Mouse (Mus musculus): ENCODE measurements around the gene Cx3cr1. TPM values are rescaled to one million over a fixed set of nuclear protein-coding genes. Genes with fewer than 3 reads are reported as not detected.

The Cx3cr1 gene
- polyA plus RNA-seq, 1 experiment from 2014 or later, result 1.8 TPM

DNA sequence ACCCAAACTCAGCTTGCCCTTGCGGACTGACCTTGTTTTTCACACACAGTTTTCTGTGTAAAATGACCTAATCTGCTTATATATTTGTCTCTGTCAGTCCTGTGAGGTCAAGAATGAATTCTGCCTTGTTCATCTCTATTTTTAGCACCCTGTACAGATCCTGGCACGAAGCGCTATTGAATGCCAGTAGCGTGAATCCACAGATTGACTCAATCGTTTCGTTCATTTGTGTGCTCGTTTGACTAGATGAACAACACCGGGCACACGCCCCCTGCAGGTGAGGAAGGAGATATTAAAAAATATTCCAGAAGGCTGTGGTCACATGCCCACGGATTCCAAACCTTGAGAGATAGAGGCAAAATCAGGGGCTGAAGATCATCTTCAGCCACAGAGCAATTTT is 58.1 kb downstream of the Cx3cr1 start:
- ATAC-seq, result peak; percentile 67
- H3K27ac ChIP-seq (ENCODE audit: low read depth), result peak overlapping the region; percentile 78
- 1% methylated on average over 10 of the region's 10 CpGs for WGBS (ENCODE audit: insufficient replicate concordance)

GRCm38 (mm10) chr9:120010781-120011511 is 58.7 kb downstream of the Cx3cr1 start:
- TF ChIP-seq CTCF (IDR thresholded peaks at IDR 0.05; ENCODE audit: low read depth) (no peak), EP300 (IDR thresholded peaks at IDR 0.05; ENCODE audit: low read depth) (peak; percentile 32; the same call in 1 of the 2 replicates)
- no peaks in the 10 kb centered on the region for H3K27me3 ChIP-seq (ENCODE audit: insufficient read depth, low read length)
- no peaks in the 10 kb centered on the region for H3K36me3 ChIP-seq (replicated peaks; ENCODE audit: insufficient read depth, low read length)
- peaks cover 28% of the 10 kb centered on the region for H3K4me1 ChIP-seq (ENCODE audit: insufficient read depth)
- DNase-seq (peak; percentile 97), ATAC-seq (peak; percentile 87)
- whole genome bisulfite sequencing (ENCODE audit: insufficient replicate concordance), result 5% methylated on average over 49 of the region's 60 CpGs
- H3K4me2 ChIP-seq (ENCODE audit: low read depth, low read length), result peak overlapping the region; percentile 70
- H3K27ac ChIP-seq (ENCODE audit: low read depth), result peak overlapping the region; percentile 82
- H3K9ac ChIP-seq (replicated peaks), result 0 out of 2 replicates have a peak overlapping the region, but pooled peaks have one; percentile 33
- no peaks in the 10 kb centered on the region for H3K9me3 ChIP-seq (ENCODE audit: low read length)
- H3K4me3 ChIP-seq (ENCODE audit: low read depth, low read length), result peak overlapping the region; percentile 40

More for the DNA sequence above, 58.1 kb downstream of the Cx3cr1 start:
- Histone ChIP-seq H3K9ac (replicated peaks) (no peak overlapping the region), H3K36me3 (replicated peaks; ENCODE audit: insufficient read depth, low read length) (no peaks in the 10 kb centered on the region), H3K27me3 (ENCODE audit: insufficient read depth, low read length) (no peaks in the 10 kb centered on the region), H3K4me2 (ENCODE audit: low read depth, low read length) (peak overlapping the region; percentile 70), H3K4me3 (ENCODE audit: low read depth, low read length) (peak overlapping the region; percentile 40), H3K4me1 (ENCODE audit: insufficient read depth) (peaks cover 34% of the 10 kb centered on the region), H3K9me3 (ENCODE audit: low read length) (no peaks in the 10 kb centered on the region)
- DNase-seq, result peak; percentile 73
- peak; percentile 73 for TF ChIP-seq CTCF (IDR thresholded peaks at IDR 0.05; ENCODE audit: low read depth)
- peak; percentile 34; the same call in 1 of the 2 replicates for TF ChIP-seq EP300 (IDR thresholded peaks at IDR 0.05; ENCODE audit: low read depth)

DNA sequence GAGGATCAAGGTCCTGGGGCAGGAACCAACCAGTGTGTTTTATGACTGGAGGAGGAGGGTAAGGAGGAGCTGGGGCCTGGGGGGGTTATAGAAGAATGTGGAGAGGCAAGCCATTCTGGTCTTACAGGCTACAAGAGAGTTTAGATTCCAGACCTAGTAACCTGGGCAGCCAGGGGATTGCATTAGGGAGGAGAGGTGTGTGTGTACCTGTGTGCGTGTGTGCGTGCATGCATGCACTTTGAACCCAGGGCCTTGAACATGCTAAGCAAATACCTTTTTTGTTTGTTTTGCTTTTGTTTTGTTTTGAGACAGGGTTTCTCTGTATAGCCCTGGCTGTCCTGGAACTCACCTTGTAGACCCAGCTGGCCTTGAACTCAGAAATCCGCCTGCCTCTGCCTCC is 59.8 kb downstream of the Cx3cr1 start:
- H3K36me3 ChIP-seq (replicated peaks; ENCODE audit: insufficient read depth, low read length), result no peaks in the 10 kb centered on the region
- DNase-seq, result no peak
- WGBS (ENCODE audit: insufficient replicate concordance), result 73% methylated on average over 3 of the region's 3 CpGs
- H3K27ac ChIP-seq (ENCODE audit: low read depth), result peak overlapping the region; percentile 82
- H3K9ac ChIP-seq (replicated peaks), result no peak overlapping the region
- no peaks in the 10 kb centered on the region for H3K9me3 ChIP-seq (ENCODE audit: low read length)
- no peak overlapping the region for H3K4me3 ChIP-seq (ENCODE audit: low read depth, low read length)
- peaks cover 27% of the 10 kb centered on the region for H3K4me1 ChIP-seq (ENCODE audit: insufficient read depth)
- no peak overlapping the region for H3K4me2 ChIP-seq (ENCODE audit: low read depth, low read length)
- no peaks in the 10 kb centered on the region for H3K27me3 ChIP-seq (ENCODE audit: insufficient read depth, low read length)
- TF ChIP-seq CTCF (IDR thresholded peaks at IDR 0.05; ENCODE audit: low read depth) (no peak), EP300 (IDR thresholded peaks at IDR 0.05; ENCODE audit: low read depth) (no peak)
- ATAC-seq, result no peak

DNA sequence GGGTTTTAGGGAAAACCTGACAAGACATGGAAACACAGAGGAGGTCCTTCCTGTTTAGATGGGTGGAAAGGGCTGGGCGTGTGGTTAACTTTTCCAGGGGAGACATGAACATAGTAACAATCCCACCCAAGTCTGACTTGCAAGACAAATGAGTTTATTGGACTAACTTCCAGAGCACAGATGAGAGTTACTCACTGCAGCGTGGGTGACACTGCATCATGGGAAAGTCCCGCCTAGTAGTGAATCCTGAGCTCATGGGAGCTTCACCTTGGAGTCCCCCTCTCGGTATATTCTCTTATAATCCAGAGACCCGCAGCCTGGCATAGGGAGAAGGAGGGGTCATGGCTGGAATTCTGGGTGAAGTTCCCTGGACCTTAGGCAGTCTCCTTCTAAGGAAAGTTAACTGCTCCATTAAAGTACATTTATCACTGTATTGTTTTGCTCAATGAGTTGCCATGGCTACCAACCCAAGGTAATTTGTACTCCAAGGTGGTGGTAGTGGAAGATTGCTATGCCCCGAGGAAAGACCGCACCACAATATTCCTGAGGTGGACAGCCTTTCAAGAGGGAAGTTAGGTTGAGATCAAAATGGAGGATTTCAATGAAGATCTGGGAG is 60.3 kb downstream of the Cx3cr1 start:
- H3K4me2 ChIP-seq (ENCODE audit: low read depth, low read length), result no peak overlapping the region
- no peaks in the 10 kb centered on the region for H3K27me3 ChIP-seq (ENCODE audit: insufficient read depth, low read length)
- H3K9me3 ChIP-seq (ENCODE audit: low read length), result no peaks in the 10 kb centered on the region
- H3K36me3 ChIP-seq (replicated peaks; ENCODE audit: insufficient read depth, low read length), result no peaks in the 10 kb centered on the region
- H3K27ac ChIP-seq (ENCODE audit: low read depth), result 0 out of 2 replicates have a peak overlapping the region, but pooled peaks have one; percentile 32
- H3K4me3 ChIP-seq (ENCODE audit: low read depth, low read length), result no peak overlapping the region
- no peak for DNase-seq
- no peak overlapping the region for H3K9ac ChIP-seq (replicated peaks)
- no peak for ATAC-seq
- peaks cover 21% of the 10 kb centered on the region for H3K4me1 ChIP-seq (ENCODE audit: insufficient read depth)
- 78% methylated on average over 7 of the region's 7 CpGs for WGBS (ENCODE audit: insufficient replicate concordance)
- TF ChIP-seq EP300 (IDR thresholded peaks at IDR 0.05; ENCODE audit: low read depth) (no peak), CTCF (IDR thresholded peaks at IDR 0.05; ENCODE audit: low read depth) (no peak)

DNA sequence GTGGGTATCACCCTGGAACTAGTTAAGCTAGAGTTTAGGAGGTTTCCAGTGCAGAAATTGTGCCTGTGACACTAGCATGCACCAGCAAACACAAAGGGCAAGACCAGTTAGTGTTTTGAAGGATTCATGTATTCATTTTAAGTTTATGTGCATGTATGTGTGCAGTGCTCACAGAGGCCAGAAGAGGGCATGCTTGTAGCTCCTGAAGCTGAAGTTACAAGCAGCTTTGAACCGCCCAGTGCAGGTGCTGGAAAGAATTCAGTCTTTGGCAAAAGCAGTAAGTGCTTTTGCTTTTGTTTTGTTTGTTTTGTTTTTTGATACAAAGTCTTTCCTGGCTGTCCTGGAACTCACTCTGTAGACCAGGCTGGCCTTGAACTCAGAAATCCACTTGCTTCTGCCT is 61.8 kb downstream of the Cx3cr1 start:
- DNase-seq (no peak), ATAC-seq (no peak)
- H3K36me3 ChIP-seq (replicated peaks; ENCODE audit: insufficient read depth, low read length), result no peaks in the 10 kb centered on the region
- no peak for TF ChIP-seq EP300 (IDR thresholded peaks at IDR 0.05; ENCODE audit: low read depth)
- TF ChIP-seq CTCF (IDR thresholded peaks at IDR 0.05; ENCODE audit: low read depth), result peak; percentile 18; the same call in 1 of the 2 replicates
- no peak overlapping the region for H3K9ac ChIP-seq (replicated peaks)
- no peaks in the 10 kb centered on the region for H3K27me3 ChIP-seq (ENCODE audit: insufficient read depth, low read length)
- H3K27ac ChIP-seq (ENCODE audit: low read depth), result no peak overlapping the region
- peaks cover 14% of the 10 kb centered on the region for H3K4me1 ChIP-seq (ENCODE audit: insufficient read depth)
- no peak overlapping the region for H3K4me2 ChIP-seq (ENCODE audit: low read depth, low read length)
- WGBS (ENCODE audit: insufficient replicate concordance), result 80% methylated on average over 1 of the region's 1 CpGs
- H3K4me3 ChIP-seq (ENCODE audit: low read depth, low read length), result no peak overlapping the region
- no peaks in the 10 kb centered on the region for H3K9me3 ChIP-seq (ENCODE audit: low read length)

DNA sequence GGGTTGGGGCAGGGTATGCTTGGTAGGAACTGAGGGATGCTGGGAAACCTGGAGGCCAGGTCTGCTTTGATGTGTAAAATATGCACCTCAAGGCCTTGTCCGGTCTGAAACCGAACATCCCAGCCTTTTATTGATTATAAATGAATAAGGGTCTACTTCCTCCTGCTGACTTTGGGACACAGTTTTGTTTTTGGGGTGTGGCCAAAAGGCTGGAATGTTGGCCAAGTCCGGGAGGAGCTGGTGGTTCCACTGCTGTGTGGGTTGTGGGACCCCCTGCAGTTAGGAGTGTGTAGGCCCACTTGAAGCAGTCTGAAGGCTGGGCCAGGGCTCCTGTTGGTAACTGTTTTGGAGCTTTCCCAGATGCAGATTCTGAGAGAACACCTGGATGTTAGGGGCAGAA is 63.7 kb downstream of the Cx3cr1 start:
- 61% methylated on average over 3 of the region's 3 CpGs for WGBS (ENCODE audit: insufficient replicate concordance)
- TF ChIP-seq EP300 (IDR thresholded peaks at IDR 0.05; ENCODE audit: low read depth) (no peak), CTCF (IDR thresholded peaks at IDR 0.05; ENCODE audit: low read depth) (no peak)
- H3K4me2 ChIP-seq (ENCODE audit: low read depth, low read length), result no peak overlapping the region
- no peak for ATAC-seq
- H3K27me3 ChIP-seq (ENCODE audit: insufficient read depth, low read length), result no peaks in the 10 kb centered on the region
- H3K9me3 ChIP-seq (ENCODE audit: low read length), result no peaks in the 10 kb centered on the region
- H3K27ac ChIP-seq (ENCODE audit: low read depth), result no peak overlapping the region
- no peak overlapping the region for H3K9ac ChIP-seq (replicated peaks)
- DNase-seq, result no peak
- H3K36me3 ChIP-seq (replicated peaks; ENCODE audit: insufficient read depth, low read length), result no peaks in the 10 kb centered on the region
- H3K4me1 ChIP-seq (ENCODE audit: insufficient read depth), result peaks cover 26% of the 10 kb centered on the region
- no peak overlapping the region for H3K4me3 ChIP-seq (ENCODE audit: low read depth, low read length)

Measured in liver, postnatal 0 days (tissue).